Comparison of ENCODE assay signal across 30 mouse cellular contexts in genomic region chr7:75282080-75282650, GRCm38 (mm10). TPM values are rescaled to one million over a fixed set of nuclear protein-coding genes. Genes with fewer than 3 reads are reported as not detected.
DNase-seq lines count a peak whose midpoint lies in the region; ATAC-seq and TF ChIP-seq lines count a peak whose summit lies in the region.
"Had no signal": no experiment of that assay in that cellular context is flagged by ENCODE, and none has a peak within 500 bp of the region (broad histone marks: within the 10 kb centered on the region; RNA-seq: fewer than 3 reads in every experiment).

No protein-coding gene starts in this region.

- no peak overlapping the region for H3K4me3 ChIP-seq in forebrain, postnatal 0 days (ENCODE audit: low read depth, low read length)
- no peak overlapping the region for H3K4me3 ChIP-seq in forebrain, embryonic 12.5 days (replicated peaks)
- H3K4me3 ChIP-seq: embryonic facial prominence, embryonic 12.5 days; forebrain, embryonic 15.5 days; heart, adult 2 months; heart, embryonic 13.5 days; limb, embryonic 13.5 days had no signal

- no peak overlapping the region for H3K27ac ChIP-seq in forebrain, postnatal 0 days (ENCODE audit: low read depth, low read length)
- no peak overlapping the region for H3K27ac ChIP-seq in forebrain, embryonic 12.5 days
- H3K27ac ChIP-seq: embryonic facial prominence, embryonic 12.5 days; forebrain, embryonic 15.5 days; heart, adult 2 months; heart, embryonic 13.5 days; hindbrain, embryonic 14.5 days; limb, embryonic 13.5 days had no signal

- peak; percentile 50 for DNase-seq in forebrain, postnatal 0 days
- DNase-seq in left cerebral cortex, adult 18-20 months (ENCODE audit: low spot score in 2 of 2): peak; percentile 54 to 55
- DNase-seq in left cerebral cortex, adult 11 months (ENCODE audit: low spot score): no peak
- DNase-seq in right cerebral cortex, postnatal 36 days (ENCODE audit: low spot score in 2 of 2): peak; percentile 30 to 59
- DNase-seq in right cerebral cortex, postnatal 4 days: no peak
- no peak for DNase-seq in kidney, postnatal 25 days
- DNase-seq: adrenal gland, postnatal 14 days; embryo, embryonic 11 days; gastrocnemius, postnatal 36 days; heart, adult 2 months; heart, postnatal 10 days; kidney, adult 9 months; kidney, postnatal 10 days; lung, postnatal 36 days; spleen, adult 18-20 months; thymus, adult 18-20 months; thymus, postnatal 25 days had no signal

- TF ChIP-seq CTCF in forebrain, postnatal 0 days (IDR thresholded peaks at IDR 0.05; ENCODE audit: low read depth): no peak

- peak; percentile 50; the same call in 1 of the 2 replicates for ATAC-seq in forebrain, postnatal 0 days
- ATAC-seq in forebrain, embryonic 12.5 days (ENCODE audit: low FRiP score): no peak
- ATAC-seq: CD4-positive, CD25-positive, alpha-beta regulatory T cell, adult 4 months; forebrain, embryonic 15.5 days; intestine, postnatal 0 days; midbrain, embryonic 16.5 days had no signal

- H3K9ac ChIP-seq in forebrain, postnatal 0 days: no peak overlapping the region
- H3K9ac ChIP-seq in forebrain, embryonic 12.5 days: no peak overlapping the region
- H3K9ac ChIP-seq: embryonic facial prominence, embryonic 12.5 days; forebrain, embryonic 15.5 days; heart, embryonic 13.5 days; hindbrain, embryonic 14.5 days; limb, embryonic 13.5 days had no signal

- H3K4me1 ChIP-seq in forebrain, postnatal 0 days (ENCODE audit: insufficient read depth): 0 out of 2 replicates have a peak, but pooled peaks cover 4% of the 10 kb centered on the region
- H3K4me1 ChIP-seq in forebrain, embryonic 12.5 days: no peaks in the 10 kb centered on the region; the same call in 1 of the 2 replicates
- H3K4me1 ChIP-seq: embryonic facial prominence, embryonic 12.5 days; forebrain, embryonic 15.5 days; heart, embryonic 13.5 days; limb, embryonic 13.5 days had no signal

- H3K27me3 ChIP-seq in forebrain, postnatal 0 days (ENCODE audit: insufficient read depth, low read length): no peaks in the 10 kb centered on the region
- no peaks in the 10 kb centered on the region for H3K27me3 ChIP-seq in forebrain, embryonic 12.5 days
- H3K27me3 ChIP-seq: embryonic facial prominence, embryonic 12.5 days; forebrain, embryonic 15.5 days had no signal

- H3K4me2 ChIP-seq in forebrain, postnatal 0 days (ENCODE audit: low read depth): no peak overlapping the region
- H3K4me2 ChIP-seq in forebrain, embryonic 12.5 days: no peak overlapping the region
- H3K4me2 ChIP-seq: embryonic facial prominence, embryonic 12.5 days; forebrain, embryonic 15.5 days; heart, embryonic 13.5 days; hindbrain, embryonic 14.5 days; limb, embryonic 13.5 days; liver, embryonic 11.5 days; midbrain, embryonic 11.5 days had no signal

- 71% methylated on average over 3 of the region's 3 CpGs for WGBS in forebrain, postnatal 0 days
- WGBS in forebrain, embryonic 12.5 days: 85% methylated on average over 3 of the region's 3 CpGs

- no peaks in the 10 kb centered on the region for H3K9me3 ChIP-seq in forebrain, postnatal 0 days (ENCODE audit: low read length)
- H3K9me3 ChIP-seq in forebrain, embryonic 12.5 days: no peaks in the 10 kb centered on the region
- H3K9me3 ChIP-seq: embryonic facial prominence, embryonic 12.5 days; forebrain, embryonic 15.5 days; heart, embryonic 13.5 days; limb, embryonic 13.5 days had no signal

- H3K36me3 ChIP-seq in forebrain, postnatal 0 days (ENCODE audit: insufficient read depth): no peaks in the 10 kb centered on the region
- no peaks in the 10 kb centered on the region for H3K36me3 ChIP-seq in forebrain, embryonic 12.5 days (replicated peaks)
- H3K36me3 ChIP-seq: embryonic facial prominence, embryonic 12.5 days; forebrain, embryonic 15.5 days; heart, embryonic 13.5 days; limb, embryonic 13.5 days had no signal

RNA-seq across cellular contexts. Expression of gene Sv2b, which starts 26.9 kb away (rescaled TPM):
- total RNA-seq in forebrain, postnatal 0 days (2014; rRNA removed): 54.1 and 64.0 TPM in 2 replicates
- polyA plus RNA-seq in forebrain, postnatal 0 days (2015; fragmentation: Nextera tagmentation; extraction: Ambion mirVana): 19.0 and 21.2 TPM in 2 replicates
- polyA plus RNA-seq in forebrain, embryonic 12.5 days (2016; fragmentation: Nextera tagmentation; extraction: Ambion mirVana): 4.6 TPM in 2 replicates
- total RNA-seq in left cerebral cortex, adult 18-20 months (2021): 100 to 1,000 TPM; 376 to 377 TPM
- total RNA-seq: hematopoietic stem cell, adult 5-6 weeks; megakaryocyte, adult 5-6 weeks had no signal
- polyA plus RNA-seq: CD4-positive, CD25-positive, alpha-beta regulatory T cell, adult 4 months had no signal

Comparison
In these comparisons a context has a peak if more than half of its experiments do, and no peak if none do; other contexts are left out.
1. DNase-seq: peak in forebrain, postnatal 0 days (single experiment), left cerebral cortex, adult 18-20 months (2 of 2) and right cerebral cortex, postnatal 36 days (2 of 2); none in left cerebral cortex, adult 11 months (single experiment), right cerebral cortex, postnatal 4 days (single experiment) and kidney, postnatal 25 days (0 of 2).